8 mouse cellular contexts compared by ENCODE assay signal in the genomic region with DNA sequence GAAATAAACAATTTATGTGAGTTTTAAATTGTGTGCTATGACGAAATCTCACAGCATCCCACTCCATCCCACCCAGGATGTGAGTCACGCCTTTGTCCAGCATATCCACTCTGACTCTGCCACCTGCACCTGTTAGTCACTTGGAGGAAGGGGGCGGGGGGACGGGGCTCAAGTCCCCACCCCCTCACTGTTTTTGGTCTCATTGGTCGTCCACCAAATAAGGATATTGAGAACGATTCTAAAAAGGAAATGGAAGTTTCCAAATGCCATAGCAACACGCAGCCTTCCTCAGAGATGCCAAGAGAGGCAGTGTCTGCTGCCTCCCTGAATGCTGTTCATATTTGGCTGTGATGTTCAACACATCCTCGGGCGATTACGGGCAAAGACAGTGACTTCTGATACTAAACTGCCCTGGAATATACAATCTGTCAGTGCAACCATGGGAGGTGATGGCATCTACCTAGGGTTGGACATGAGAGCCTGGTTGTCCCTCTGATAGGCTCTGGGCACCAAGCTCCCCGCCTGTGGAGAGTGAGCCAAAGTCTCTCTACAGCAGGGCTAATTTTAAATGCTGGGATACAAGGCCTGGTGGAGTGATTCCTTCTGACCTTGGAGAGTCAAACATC. TPM values are rescaled to one million over a fixed set of nuclear protein-coding genes. Genes with fewer than 3 reads are reported as not detected.
A peak's percentile ranks its signal among the peaks of the same experiment; 100 is the strongest.
DNase-seq lines count a peak whose midpoint lies in the region; ATAC-seq and TF ChIP-seq lines count a peak whose summit lies in the region.

No protein-coding gene starts in this region.

- H3K9ac ChIP-seq in forebrain, embryonic 13.5 days = no peak overlapping the region

- DNase-seq in gastrocnemius, adult 2 months = peak; percentile 31
- DNase-seq in gastrocnemius, postnatal 10 days = no peak
- peak; percentile 53 to 66 for DNase-seq in cerebellum, postnatal 14 days
- DNase-seq in heart, postnatal 4 days = peak; percentile 65
- DNase-seq in spleen, postnatal 36 days (ENCODE audit: low spot score in 2 of 2) = no peak
- no peak for DNase-seq in gastrocnemius, postnatal 25 days

- intact Hi-C loops in gastrocnemius, adult 2 months (cut with DNase I) = no loop called here

- peaks cover 21% of the 10 kb centered on the region for H3K4me1 ChIP-seq in olfactory bulb, adult 2 months (ENCODE audit: control insufficient read depth, insufficient read depth, low read length)
- H3K4me1 ChIP-seq in forebrain, embryonic 13.5 days = peaks cover 8% of the 10 kb centered on the region; the same call in 1 of the 2 replicates

- 42% methylated on average over 11 of the region's 11 CpGs for WGBS in olfactory bulb, adult 2 months
- 90% methylated on average over 11 of the region's 11 CpGs for WGBS in forebrain, embryonic 13.5 days

- no peaks in the 10 kb centered on the region for H3K36me3 ChIP-seq in forebrain, embryonic 13.5 days (ENCODE audit: poor library complexity, severe bottlenecking)

- no peaks in the 10 kb centered on the region for H3K9me3 ChIP-seq in forebrain, embryonic 13.5 days (replicated peaks)

- H3K27me3 ChIP-seq in forebrain, embryonic 13.5 days = no peaks in the 10 kb centered on the region

- H3K4me3 ChIP-seq in gastrocnemius, adult 2 months = no peak overlapping the region
- no peak overlapping the region for H3K4me3 ChIP-seq in olfactory bulb, adult 2 months (ENCODE audit: insufficient read depth, low read depth, low read length)
- H3K4me3 ChIP-seq in forebrain, embryonic 13.5 days = no peak overlapping the region

- ATAC-seq in forebrain, embryonic 13.5 days = no peak

- no peak for TF ChIP-seq POLR2A in olfactory bulb, adult 2 months (IDR thresholded peaks at IDR 0.05; ENCODE audit: insufficient read depth, low read depth, low read length)

- no peak for TF ChIP-seq CTCF in gastrocnemius, adult 2 months (IDR thresholded peaks at IDR 0.05)
- no peak for TF ChIP-seq CTCF in olfactory bulb, adult 2 months (IDR thresholded peaks at IDR 0.05; ENCODE audit: insufficient read depth, low read depth, low read length)

- H3K4me2 ChIP-seq in forebrain, embryonic 13.5 days = no peak overlapping the region

- H3K27ac ChIP-seq in gastrocnemius, adult 2 months = peak overlapping the region; percentile 63
- peak overlapping the region; percentile 86 for H3K27ac ChIP-seq in olfactory bulb, adult 2 months (ENCODE audit: insufficient read depth, low read depth, low read length)
- H3K27ac ChIP-seq in forebrain, embryonic 13.5 days = no peak overlapping the region

RNA-seq across cellular contexts. Expression of gene Gfod1, which starts 41.7 kb away (rescaled TPM):
- 1 to 10 TPM; 4.3 to 8.2 TPM for total RNA-seq in gastrocnemius, adult 2 months (2021)
- total RNA-seq in gastrocnemius, postnatal 10 days (2021) = 1 to 10 TPM; 6.2 to 6.8 TPM
- total RNA-seq in heart, postnatal 4 days (2021) = 10 to 100 TPM; 20.6 to 24.8 TPM
- not detected in 2 replicates for polyA plus RNA-seq in olfactory bulb, adult 2 months (2012; ENCODE audit: insufficient read depth, insufficient read length, low replicate concordance, missing spikeins)
- 1 to 10 TPM; 5.6 to 6.5 TPM for total RNA-seq in gastrocnemius, postnatal 25 days (2021)
- 1.2 and 1.3 TPM in 2 replicates for polyA plus RNA-seq in forebrain, embryonic 13.5 days (2015; fragmentation: Nextera tagmentation; extraction: Ambion mirVana)

Comparison
In these comparisons a context has a peak if more than half of its experiments do, and no peak if none do; other contexts are left out.
1. DNase-seq: peak in gastrocnemius, adult 2 months (single experiment), cerebellum, postnatal 14 days (2 of 2) and heart, postnatal 4 days (single experiment); none in gastrocnemius, postnatal 10 days (single experiment), spleen, postnatal 36 days (0 of 2) and gastrocnemius, postnatal 25 days (single experiment).